Mouse (Mus musculus) testis, postnatal 14 days (tissue): ENCODE results near the gene Trex1.
A peak's percentile ranks its signal among the peaks of the same experiment; 100 is the strongest.

Experiments used
- DNase-seq: peaks from one replicate; pipeline ENCODE4 v3.0.0; 2021; ENCODE audit warnings: low spot score

Trex1 gene

GRCm38 (mm10) chr9:109051011-109051501 is 8.5 kb downstream of the Trex1 start:
- no peak for DNase-seq

- DNase-seq = no peak
These were observed 8.9 kb downstream of the Trex1 start for GRCm38 (mm10) chr9:109050674-109050997.

GRCm38 (mm10) chr9:109049996-109050673 is 9.4 kb downstream of the Trex1 start:
- DNase-seq = no peak

DNA sequence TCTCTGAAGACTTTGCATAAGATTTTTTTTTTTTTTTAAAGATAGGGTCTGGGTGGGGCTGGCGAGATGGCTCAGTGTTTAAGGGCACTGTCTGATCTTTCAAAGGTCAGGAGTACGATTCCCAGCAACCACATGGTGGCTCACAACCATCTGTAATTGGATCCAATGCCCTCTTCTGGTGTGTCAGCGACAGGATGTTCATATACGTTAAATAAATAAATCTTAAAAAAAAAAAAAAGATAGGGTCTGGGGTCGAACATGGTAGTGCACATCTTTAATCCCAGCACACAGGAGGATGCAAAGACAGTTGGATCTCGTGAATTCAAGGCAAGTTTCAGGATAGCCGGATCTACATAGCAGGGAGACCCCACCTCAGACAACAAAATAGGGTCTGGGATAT is 10.2 kb downstream of the Trex1 start:
- no peak for DNase-seq

DNA sequence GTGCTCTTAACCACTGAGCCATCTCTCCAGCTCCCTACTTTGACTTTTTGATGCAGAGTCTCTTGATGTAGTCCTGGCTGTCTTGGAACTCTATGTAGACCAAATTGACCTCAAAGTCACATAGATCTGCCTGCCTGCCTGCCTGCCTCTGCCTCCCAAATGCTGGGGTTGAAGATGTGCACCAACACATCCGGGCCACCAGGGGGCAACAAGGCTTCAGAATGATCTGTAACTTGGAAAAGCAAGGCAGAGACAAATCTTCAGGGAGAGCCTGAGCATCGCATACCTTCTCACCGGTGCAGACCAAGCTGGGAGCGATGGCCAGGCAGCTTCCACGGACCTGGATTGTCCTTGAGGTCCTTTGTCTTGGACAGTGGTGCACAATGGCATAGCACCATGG is 13.2 kb downstream of the Trex1 start:
- DNase-seq = no peak

GRCm38 (mm10) chr9:109041351-109041750 is 18.2 kb downstream of the Trex1 start:
- no peak for DNase-seq

DNA sequence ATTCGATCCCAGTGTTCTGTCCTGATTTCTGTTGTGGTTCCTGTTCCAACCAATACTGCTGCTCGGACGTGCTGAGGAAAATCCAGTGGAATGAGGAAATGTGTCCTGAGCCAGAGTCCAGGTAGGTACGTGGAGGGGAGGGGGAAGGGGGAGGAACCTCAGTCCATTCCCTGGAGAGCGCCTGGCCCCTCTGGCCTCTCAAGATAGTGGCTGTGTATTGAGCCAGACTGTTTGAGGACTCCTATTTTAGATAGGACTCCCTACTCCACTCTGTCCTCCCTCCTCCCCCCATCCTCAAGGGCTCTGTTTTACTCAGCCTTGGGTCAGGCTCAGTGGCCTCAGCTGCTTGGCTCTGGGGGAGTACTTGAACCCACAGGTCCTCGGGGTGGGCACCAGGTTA is 18.6 kb downstream of the Trex1 start:
- DNase-seq = no peak

GRCm38 (mm10) chr9:109040216-109040615 is 19.3 kb downstream of the Trex1 start:
- no peak for DNase-seq

DNA sequence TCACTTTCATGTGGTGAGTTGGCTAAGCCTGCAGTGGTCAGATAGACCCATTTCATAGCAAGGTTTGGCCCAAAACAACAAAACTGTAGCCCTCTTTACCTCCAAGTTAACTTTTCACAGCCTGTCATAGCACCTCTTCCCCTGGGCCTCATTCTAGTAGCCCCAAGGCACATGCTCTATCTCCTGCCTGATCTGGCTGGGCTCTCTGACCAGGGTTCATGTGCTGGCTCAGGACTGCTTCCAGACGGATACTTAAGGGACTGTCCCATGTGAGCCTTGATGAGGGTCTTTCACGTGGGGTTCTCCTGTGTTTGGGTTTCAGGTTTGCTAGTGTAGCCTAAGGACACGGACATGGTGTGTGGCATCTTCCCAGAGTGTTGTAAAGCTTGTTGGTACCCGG is 19.9 kb downstream of the Trex1 start:
- DNase-seq = no peak

- DNase-seq = no peak
These were observed 20.6 kb downstream of the Trex1 start for GRCm38 (mm10) chr9:109038901-109039364.

DNA sequence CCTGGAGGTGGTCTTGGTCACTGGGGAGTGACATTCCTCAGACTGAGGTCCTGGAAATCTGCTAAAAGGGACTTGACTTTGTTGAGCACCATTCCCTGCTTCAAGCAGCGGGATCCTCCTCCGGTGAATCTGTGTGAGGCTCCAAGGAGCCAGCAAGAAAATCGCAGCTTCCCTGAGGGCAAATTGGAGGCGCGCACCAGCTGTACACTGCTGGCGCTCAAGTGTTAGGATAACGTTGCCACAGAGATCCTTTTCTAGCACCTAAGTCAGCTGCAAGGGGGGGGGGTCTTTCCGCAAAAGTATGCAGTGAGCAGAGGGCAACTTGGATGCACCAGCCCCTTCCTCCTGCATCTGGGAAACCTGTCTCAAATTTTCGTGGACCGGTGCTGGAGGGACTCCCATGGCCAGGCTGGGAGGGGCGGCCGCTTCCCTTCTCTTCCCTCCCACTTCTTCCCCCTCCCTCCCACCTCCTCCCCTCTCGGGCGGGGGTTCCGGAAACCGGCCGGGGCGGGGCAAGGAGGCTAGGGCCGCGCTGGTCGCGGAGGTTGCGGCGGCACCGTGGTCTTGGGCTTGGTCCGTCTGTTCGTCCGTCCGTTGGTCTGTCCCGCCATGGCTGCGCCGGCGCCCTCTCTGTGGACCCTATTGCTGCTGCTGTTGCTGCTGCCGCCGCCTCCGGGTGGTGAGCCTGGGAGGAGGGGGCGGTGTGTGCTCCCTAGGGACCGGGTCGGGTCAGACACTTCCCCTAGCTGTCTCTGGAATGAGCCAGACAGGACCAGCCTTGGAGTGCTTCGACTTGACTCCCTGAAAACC is 21.2 kb downstream of the Trex1 start, which contains the start of gene Shisa5:
Gene Shisa5 (plus strand): TSS at position 480 of the 810 bp plus-strand sequence.
- DNase-seq = no peak

GRCm38 (mm10) chr9:109032435-109032834 is 27.1 kb downstream of the Trex1 start:
- no peak for DNase-seq

DNA sequence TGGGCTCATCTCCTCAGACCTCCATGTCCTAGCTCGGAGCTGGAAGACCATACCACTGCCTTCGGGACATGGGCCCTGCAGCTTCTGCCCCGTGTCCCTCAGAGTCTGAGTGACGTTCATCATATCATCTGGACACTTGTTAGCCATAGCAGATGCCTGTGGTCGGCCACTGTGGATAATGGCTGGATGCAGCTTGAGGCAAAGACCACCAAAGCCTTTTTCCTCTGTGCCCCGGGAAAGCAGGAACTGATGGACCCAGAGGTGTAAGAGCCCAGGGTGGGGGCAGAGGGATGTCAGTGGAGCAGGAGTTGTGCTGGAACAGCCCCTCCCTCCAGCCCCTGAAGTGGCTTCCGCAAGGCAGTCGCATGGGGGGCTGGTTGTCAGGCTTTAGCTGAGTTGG is 27.8 kb downstream of the Trex1 start:
- no peak for DNase-seq

DNA sequence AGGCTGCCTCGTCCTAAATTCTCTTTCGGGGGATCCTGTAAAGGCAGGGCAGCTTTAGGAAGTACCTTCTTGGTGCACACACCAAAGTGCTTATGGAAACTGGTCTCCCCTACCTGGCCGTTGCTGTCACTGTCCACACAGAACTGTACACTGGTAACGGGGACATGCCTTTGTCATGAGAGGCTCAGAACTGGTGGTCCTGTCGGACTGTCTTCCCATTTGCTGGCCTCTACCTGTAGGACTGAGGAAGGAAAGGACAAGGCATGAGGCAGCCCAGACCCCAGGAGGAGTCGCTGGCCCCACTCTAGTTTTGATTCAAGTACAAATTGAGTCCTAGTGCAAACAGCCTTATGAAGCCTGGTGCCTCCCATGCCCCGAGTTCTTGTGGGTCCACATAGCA is 28.5 kb downstream of the Trex1 start:
- no peak for DNase-seq

DNA sequence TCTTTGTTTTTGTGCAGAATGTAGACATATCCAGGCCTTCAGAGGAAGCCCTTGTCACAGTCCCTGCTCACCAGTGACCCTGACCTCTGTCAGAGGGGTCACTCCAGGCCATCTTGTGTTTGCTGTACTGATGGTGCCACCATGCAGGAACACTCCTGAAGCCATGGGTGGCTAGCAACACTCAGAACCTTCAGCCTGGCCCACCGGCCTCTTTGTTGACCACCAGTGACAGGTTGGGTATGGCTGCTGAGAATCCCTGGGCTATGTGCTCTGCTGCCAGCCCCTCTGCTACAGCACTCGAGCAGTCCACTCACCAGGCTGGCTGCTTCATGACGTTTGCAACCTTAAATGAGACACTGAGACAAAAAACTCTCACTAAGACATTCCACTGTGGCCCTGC is 29.2 kb downstream of the Trex1 start:
- DNase-seq = no peak

DNA sequence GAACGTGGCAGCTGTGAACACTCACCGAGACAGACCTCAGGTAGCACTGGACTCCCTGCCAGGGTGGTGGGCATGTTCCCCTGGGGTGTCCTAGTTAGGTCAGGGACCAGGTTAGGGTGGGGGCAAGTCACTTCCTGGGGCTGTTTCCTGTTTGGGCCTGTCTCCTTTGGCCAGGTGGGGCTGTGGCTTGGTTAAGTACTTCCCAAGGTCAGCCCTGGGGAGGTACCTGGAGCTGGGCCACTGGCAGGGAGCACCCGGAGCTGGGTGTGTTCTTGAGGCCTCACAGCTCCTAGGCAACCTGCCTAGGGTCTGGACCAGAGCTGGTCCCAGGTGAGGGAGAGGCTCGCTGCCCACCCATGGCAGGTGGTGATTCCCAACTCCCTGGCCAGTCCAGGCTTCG is 30.6 kb downstream of the Trex1 start:
- DNase-seq = no peak

GRCm38 (mm10) chr9:109028421-109028820 is 31.1 kb downstream of the Trex1 start:
- no peak for DNase-seq

DNA sequence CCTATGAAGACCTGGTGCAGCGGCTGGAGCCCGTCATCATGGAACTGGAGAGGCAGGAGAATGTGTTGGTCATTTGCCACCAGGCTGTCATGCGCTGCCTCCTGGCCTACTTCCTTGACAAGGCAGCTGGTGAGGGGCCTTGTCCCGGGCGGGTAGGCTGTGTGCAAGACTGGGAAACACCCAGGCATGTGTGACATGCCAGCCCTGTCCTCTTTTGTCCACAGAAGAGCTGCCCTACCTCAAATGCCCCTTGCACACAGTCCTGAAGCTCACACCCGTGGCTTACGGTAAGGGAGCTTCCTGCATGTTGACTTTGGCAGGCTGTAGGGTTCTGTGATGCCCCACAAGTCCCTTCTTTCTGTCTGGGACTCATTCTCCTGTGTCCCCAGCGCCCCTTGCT is 32.0 kb downstream of the Trex1 start:
- DNase-seq = no peak

GRCm38 (mm10) chr9:109022866-109023685 is 36.5 kb downstream of the Trex1 start:
- DNase-seq = peak; percentile 32

DNA sequence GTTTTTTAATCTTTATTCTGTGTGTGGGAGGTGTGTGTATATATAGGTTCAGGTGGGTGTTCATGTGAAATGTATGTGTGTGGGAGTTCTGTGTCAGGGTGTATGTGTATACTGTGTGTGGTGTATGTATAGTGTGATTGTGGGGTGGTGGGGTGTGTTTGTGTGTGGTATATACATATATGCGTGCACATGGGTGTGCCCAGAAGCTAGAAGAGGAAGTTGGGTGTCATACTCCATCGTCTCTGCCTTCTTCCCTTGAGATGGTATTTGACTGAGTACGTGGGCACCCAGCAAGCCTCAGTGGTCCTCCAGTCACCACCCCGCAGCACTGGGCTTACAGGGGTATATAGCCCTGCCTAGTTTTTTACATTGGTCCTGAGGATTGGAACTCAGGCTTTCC is 38.1 kb downstream of the Trex1 start:
- no peak for DNase-seq

DNA sequence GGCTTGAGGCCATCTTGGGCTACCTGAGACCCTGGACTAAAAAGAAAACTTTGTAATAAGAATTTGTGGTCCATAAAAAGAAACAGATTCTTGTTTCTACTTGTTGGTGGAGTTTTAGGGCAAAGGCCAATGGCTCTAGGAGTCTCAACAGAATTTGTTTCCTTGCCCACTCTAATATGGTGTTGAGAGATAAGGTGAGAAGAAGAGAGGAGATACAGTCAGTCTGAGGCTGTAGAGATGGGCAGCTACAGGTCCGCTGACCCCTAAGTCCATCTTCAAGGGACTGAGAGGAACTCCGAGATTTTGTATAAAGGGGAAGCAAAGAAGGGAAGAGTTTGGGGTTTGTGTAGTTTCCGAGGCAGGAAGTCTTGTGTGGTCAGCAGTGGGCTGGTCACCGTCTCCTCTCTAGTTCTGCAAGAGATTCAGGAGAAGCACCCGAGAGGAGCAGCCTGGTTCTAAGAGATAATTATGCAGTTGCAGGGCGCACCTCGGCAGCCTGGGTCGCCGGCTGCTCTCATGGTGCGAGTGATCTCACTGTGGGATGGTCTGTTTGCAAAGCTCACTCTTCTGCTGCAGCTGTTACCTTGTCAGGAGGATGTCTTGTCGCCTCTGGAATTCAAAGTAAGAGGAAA is 42.4 kb downstream of the Trex1 start:
- DNase-seq = no peak

DNA sequence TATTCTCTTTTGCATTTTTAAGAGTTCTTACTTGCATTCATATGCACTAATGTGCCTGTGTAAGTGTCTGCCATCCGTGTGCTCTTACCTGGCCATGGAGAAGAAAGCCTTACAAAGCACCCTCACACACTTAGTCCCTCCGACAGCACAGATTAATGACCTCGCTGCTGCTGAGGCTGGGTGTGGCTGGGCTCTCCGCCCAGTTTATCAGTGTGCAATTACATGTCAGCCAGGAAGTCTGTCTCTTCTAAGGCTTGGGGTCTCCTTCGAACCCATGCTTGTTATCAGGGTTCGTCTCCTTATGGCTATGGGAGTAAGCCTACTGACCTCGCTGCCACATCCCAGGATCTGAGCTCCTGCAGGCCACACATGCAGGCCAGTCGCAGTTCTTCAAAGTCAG is 44.1 kb downstream of the Trex1 start:
- DNase-seq = no peak
